Mouse (Mus musculus) Patski (cell line): ENCODE data around the gene Rab3c. TPM values are rescaled to one million over a fixed set of nuclear protein-coding genes. Genes with fewer than 3 reads are reported as not detected.

Experiments
- ATAC-seq: fragments of 100-300 bp; one replicate; pipeline ENCODE4 v1.8.0; 2021
- CTCF ChIA-PET: fragments of 350-600 bp; sonication (Branson Sonifier 250); formaldehyde crosslinking; loops from one replicate; lab custom pipeline; 2022; ENCODE audit warnings: inconsistent platforms; lab: Charles Lee
- POLR2A ChIA-PET: fragments of 350-600 bp; sonication (Branson Sonifier 250); formaldehyde crosslinking; loops from one replicate; lab custom pipeline; 2022; ENCODE audit warnings: antibody characterized with exemption, inconsistent platforms; lab: Charles Lee
- DNase-seq: peaks from one replicate; pipeline ENCODE4 v3.0.0-alpha.2; 2011; ENCODE audit warnings: low read depth, low spot score
- H3K27me3 ChIP-seq: fragments of 371-371 bp; one replicate; pipeline ENCODE4 v1.5.1; 2021
- CTCF ChIP-seq: fragments of 100-300 bp; IDR thresholded peaks from one replicate; pipeline ENCODE4 v1.5.1; 2021
- in situ Hi-C: fragments of 300-500 bp; cut with MboI; formaldehyde crosslinking; loops from 3 replicates; pipeline ENCODE4 v1.11.1; 2018; ENCODE audit warnings: low pct_unique_long_range_greater_than_20kb, mixed read lengths
- polyA plus RNA-seq: library from polyadenylated mRNA; unstranded; gene quantifications from one replicate; pipeline ENCODE4 v1.2.3, GENCODE M21; 2021

Gene Rab3c
- polyA plus RNA-seq, result not detected

DNA sequence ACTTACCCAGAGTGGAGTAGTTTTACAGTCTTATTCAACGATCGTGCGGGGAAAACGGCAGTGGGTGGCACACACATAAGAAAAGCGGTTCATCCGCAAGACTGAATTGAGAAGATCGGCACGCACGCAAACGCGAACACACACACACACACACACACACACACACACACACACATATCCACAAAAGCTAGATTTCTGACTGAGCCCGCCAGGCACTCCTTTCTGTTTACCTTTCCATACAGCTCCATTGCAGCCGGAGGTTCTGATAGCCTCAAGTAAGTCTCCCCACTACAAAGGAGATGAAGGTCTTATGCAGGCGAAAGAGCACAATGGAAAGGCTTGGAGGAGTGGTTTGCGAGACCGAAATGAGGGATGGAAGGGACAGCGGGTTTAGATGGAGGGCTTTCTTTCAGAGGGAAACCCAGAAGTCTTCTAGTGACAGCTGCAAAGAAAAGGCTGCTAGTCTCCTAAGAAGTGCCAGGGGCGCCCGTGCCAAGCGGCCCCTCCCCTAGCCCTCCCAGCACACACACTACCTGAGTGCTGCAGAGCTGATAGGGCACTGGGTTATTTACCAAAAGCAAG is at the start of gene Rab3c:
Rab3c (minus strand) TSS at position 434 of the 582 bp plus-strand sequence.
- H3K27me3 ChIP-seq, result peaks cover 42% of the 10 kb centered on the region
- ChIA-PET CTCF (no interaction called here), POLR2A (no interaction called here)
- TF ChIP-seq CTCF, result no peak
- DNase-seq (no peak), ATAC-seq (no peak)
- in situ Hi-C loops, result no loop called here

- TF ChIP-seq CTCF, result no peak
- ATAC-seq (no peak), DNase-seq (no peak)
- peaks cover 10% of the 10 kb centered on the region for H3K27me3 ChIP-seq
- CTCF ChIA-PET, result no interaction called here
- POLR2A ChIA-PET, result interaction anchor here (0.7 kb wide), 1 partner anchor 16 kb away, joined by 3 read pairs; no protein-coding TSS in a partner anchor
- in situ Hi-C loops, result no loop called here
Observed at GRCm38 (mm10) chr13:110318746-110319145, 38.0 kb upstream of the Rab3c start.

DNA sequence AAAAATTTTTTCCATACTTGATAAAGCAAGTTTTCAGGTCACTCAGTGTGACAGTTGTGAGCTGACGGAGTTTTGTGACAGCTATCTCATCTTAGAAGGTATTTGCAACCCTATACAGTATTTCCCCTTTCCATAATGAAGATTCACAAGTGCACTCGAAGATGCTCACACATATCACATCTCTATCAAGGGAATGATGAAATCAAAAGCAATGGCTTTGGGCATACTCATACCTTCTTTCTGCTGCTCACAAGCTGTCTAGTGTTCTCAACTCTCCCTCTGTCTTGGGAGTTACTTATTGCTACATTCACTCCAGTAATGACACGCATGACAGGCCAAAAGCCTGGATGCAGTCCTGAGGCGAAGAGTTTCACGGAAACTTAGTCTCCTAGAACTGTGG is 26.4 kb upstream of the Rab3c start:
- H3K27me3 ChIP-seq, result peaks cover 8% of the 10 kb centered on the region
- in situ Hi-C loops, result no loop called here
- TF ChIP-seq CTCF, result no peak
- ATAC-seq (no peak), DNase-seq (no peak)
- POLR2A ChIA-PET, result no interaction called here
- CTCF ChIA-PET, result no interaction called here

DNA sequence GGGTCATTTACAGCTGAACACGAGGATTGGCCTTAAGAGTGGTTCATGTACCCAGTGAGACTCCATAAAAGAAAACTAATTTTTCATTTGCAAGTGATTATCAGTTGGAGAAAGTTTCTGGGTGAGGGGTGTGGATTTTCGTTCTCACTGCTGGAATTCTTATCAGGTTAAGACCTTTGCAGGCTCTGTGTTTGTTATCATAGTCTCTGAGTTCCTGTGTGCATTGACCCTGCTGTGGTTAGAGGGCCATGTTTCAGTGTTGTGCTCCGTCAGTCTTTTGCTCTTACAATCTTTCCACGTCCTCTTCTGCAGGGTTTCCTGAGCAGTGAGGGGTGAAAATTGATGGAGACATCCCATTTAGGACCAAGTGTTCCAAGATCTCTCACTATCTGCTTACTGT is 16.3 kb upstream of the Rab3c start:
- H3K27me3 ChIP-seq, result peaks cover 41% of the 10 kb centered on the region
- TF ChIP-seq CTCF, result no peak
- ATAC-seq (no peak), DNase-seq (no peak)
- CTCF ChIA-PET, result no interaction called here
- in situ Hi-C loops, result no loop called here
- POLR2A ChIA-PET, result interaction anchor here (0.6 kb wide), 1 partner anchor 31 kb away, joined by 3 read pairs; no protein-coding TSS in a partner anchor

DNA sequence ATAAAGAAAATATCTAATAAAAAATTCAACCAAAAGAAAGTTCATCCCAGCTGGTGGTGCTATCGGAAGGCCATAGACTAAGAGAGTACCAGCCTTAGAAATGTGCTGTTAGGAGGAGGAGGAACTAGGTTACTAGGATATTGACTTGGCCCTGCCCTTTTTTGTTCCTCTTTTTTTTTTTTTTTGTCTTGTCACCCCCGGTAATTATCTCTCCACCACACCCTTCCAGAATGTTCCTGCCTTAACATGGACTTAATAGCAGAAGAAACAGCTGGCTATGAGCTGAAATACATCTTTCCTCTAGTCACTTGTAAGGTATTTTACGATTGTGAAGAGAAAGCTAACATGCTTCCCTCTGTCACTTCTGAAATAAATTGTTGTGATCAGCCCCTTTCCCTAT is 7.7 kb upstream of the Rab3c start:
- TF ChIP-seq CTCF, result no peak
- POLR2A ChIA-PET, result interaction anchor here (0.7 kb wide), 1 partner anchor 913 kb away, joined by 4 read pairs; no protein-coding TSS in a partner anchor
- in situ Hi-C loops, result no loop called here
- ATAC-seq (no peak), DNase-seq (no peak)
- peaks cover 33% of the 10 kb centered on the region for H3K27me3 ChIP-seq
- CTCF ChIA-PET, result interaction anchor here (1.0 kb wide), 1 partner anchor 9 kb away, joined by 4 read pairs; no protein-coding TSS in a partner anchor

DNA sequence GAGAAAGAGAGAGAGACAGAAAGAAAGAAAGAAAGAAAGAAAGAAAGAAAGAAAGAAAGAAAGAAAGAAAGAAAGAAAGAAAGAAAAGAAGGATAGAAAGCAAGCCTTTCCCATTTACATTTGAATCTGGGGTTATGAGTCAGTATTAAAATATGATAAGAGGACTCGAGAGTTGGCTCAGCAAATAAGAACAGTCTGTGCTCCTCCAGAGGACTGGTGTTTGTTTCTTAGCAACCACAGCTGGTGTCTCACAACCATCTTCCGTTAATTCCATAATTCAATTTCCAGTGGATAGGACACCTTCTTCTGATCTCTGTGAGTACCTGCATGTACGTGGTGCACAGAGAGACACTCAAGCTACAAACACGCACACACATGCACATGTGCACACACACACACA is 3.0 kb upstream of the Rab3c start:
- ATAC-seq (no peak), DNase-seq (no peak)
- POLR2A ChIA-PET, result no interaction called here
- TF ChIP-seq CTCF, result no peak
- H3K27me3 ChIP-seq, result peaks cover 31% of the 10 kb centered on the region
- in situ Hi-C loops, result no loop called here
- CTCF ChIA-PET, result no interaction called here

DNA sequence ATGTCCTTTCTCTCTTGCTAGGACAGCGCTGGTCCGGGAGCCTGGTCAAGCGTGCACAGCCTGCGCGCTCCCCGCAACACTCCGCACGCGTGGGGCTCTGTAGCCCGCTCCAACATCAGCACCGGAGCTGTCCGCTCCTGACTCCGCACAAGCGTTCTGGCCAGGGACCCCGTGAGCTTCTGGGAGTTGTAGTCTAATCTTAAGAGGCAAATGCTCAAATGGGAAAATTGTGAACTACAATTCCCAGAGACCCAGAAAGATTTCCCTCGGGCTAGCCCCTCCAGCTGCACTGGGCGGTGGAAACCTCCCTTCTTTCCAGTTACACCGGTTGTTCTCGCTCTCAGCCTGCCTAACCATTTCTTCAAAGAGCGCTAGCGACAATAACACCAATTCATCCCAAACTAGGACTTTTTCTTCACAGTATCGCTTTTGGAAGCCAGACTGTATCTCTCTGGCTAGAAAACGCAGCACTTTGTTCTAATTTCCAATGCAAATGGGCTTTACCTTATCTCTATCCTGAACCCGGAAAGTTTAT is 701 bp downstream of the Rab3c start:
- TF ChIP-seq CTCF, result no peak
- CTCF ChIA-PET, result interaction anchor here (0.9 kb wide), 1 partner anchor 9 kb away, joined by 4 read pairs; no protein-coding TSS in a partner anchor
- POLR2A ChIA-PET, result no interaction called here
- H3K27me3 ChIP-seq, result peaks cover 43% of the 10 kb centered on the region
- in situ Hi-C loops, result no loop called here
- ATAC-seq (peak; percentile 17), DNase-seq (no peak)

DNA sequence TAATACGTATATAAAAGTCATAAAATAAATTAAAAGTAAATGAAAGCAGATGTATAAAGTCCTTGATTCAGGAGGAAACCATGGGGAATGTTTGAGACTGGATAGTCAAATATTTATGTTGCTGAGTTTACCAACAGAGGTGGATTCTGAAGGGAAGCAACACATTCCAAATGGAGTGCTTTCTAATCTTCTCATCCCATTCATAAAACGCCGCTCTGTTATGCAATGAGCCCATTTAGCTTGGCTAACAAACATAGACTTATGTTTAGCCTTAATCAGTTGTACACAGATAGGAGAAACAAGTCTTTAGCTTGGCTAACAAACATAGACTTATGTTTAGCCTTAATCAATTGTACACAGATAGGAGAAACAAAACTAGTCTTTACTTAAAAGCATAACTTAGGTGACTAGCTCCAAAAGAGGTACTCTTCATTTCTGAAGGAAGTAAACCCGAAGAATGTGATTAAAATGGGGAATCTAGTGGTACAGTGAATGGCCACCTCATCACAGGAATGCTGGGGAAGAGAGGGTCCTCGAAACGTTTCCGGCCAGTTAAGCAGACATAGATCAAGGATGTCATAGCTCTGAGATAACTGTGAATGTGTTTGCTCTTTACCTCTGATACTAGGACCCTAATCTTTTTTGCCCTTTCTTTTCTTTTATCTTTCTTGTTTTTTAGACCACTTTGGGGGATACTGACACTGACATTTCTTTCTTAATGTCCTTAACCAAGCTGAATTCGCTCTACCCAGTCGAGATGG is 1.6 kb downstream of the Rab3c start:
- TF ChIP-seq CTCF, result no peak
- ChIA-PET POLR2A (no interaction called here), CTCF (interaction anchor here (0.9 kb wide), 1 partner anchor 10 kb away, joined by 4 read pairs; no protein-coding TSS in a partner anchor)
- DNase-seq (no peak), ATAC-seq (no peak)
- in situ Hi-C loops, result no loop called here
- H3K27me3 ChIP-seq, result peaks cover 45% of the 10 kb centered on the region

DNA sequence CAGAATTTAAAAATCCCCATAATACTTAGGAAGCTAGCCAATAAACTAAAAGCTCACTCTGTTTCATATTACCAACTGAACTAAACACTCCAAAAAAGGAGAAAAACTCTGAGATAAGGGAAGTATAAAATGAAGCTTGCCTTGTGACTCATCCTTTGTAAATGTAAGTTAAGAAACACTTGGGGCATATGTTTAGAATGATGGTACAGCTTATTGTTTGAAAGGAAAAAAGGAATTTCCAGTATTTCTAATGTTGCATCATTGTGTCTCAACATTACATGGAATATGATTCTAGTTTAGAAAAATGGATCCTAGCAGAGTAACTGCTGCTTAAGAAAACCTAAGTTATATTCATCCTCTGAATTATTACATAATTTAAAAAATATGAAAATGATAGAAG is 3.1 kb downstream of the Rab3c start:
- POLR2A ChIA-PET, result no interaction called here

DNA sequence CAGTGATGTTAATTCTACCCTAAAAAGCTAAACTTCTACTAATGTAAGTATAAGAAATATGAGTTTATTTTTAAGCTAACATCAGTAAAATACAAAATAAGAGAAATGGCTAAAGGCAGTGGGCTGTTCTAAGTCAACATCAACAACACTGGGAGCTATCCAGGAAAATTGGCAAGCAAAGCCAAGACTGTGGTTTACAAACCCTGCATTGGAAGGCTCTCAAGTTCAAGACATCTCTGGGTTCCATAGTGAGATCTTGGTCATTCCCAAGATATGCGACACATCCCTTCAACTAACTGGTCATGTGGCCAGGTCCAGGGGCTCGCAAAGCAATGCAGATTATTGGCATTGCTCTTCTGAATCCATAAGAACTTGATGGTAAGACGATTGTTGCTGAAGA is 5.3 kb downstream of the Rab3c start:
- POLR2A ChIA-PET, result no interaction called here
- in situ Hi-C loops, result no loop called here

More for the DNA sequence above, 3.1 kb downstream of the Rab3c start:
- ATAC-seq (no peak), DNase-seq (no peak)
- H3K27me3 ChIP-seq, result peaks cover 51% of the 10 kb centered on the region
- in situ Hi-C loops, result no loop called here
- TF ChIP-seq CTCF, result no peak
- CTCF ChIA-PET, result no interaction called here

GRCm38 (mm10) chr13:110260649-110261048 is 20.1 kb downstream of the Rab3c start:
- in situ Hi-C loops, result no loop called here
- H3K27me3 ChIP-seq, result peaks cover 38% of the 10 kb centered on the region
- no peak for DNase-seq
- ATAC-seq, result no peak
- ChIA-PET CTCF (no interaction called here), POLR2A (interaction anchor here (0.5 kb wide), 1 partner anchor 42 kb away, joined by 3 read pairs; no protein-coding TSS in a partner anchor)
- TF ChIP-seq CTCF, result no peak

More for the DNA sequence above, 5.3 kb downstream of the Rab3c start:
- CTCF ChIA-PET, result no interaction called here
- ATAC-seq, result no peak
- no peak for DNase-seq
- H3K27me3 ChIP-seq, result peaks cover 40% of the 10 kb centered on the region
- TF ChIP-seq CTCF, result no peak
